Mouse (Mus musculus): ENCODE measurements around the gene Tcam1. TPM values are rescaled to one million over a fixed set of nuclear protein-coding genes. Genes with fewer than 3 reads are reported as not detected.
A peak's percentile ranks its signal among the peaks of the same experiment; 100 is the strongest.
"Not testable (repeated sequence)": the region's sequence is repeated elsewhere in the genome, so short reads cannot be mapped to it uniquely, and the experiment has no call there.

The Tcam1 gene
- total RNA-seq (2021) = under 1 TPM; 0.11 to 0.20 TPM
- long read RNA-seq, experiment 1 = 0 reads
- long read RNA-seq, experiment 2, partial matches to known transcripts = 0 of 1 reads
- long read RNA-seq, experiment 2, other reads (novel, unspliced or antisense) = 1 of 1 reads

- peak; percentile 96 for DNase-seq (ENCODE audit: low spot score in 2 of 2)
- intact Hi-C loops (cut with DNase I) = loop anchor here (10.0 kb wide), 1 partner anchor 338 kb away; the partner anchor contains the start of gene Tex2
Observed at GRCm38 (mm10) chr11:106276454-106276853, at the start of gene Tcam1. TSS of gene Tcam1 (plus strand) at chr11:106276672.

GRCm38 (mm10) chr11:106233978-106234377 is 42.5 kb upstream of the Tcam1 start:
- DNase-seq (ENCODE audit: low spot score in 2 of 2); intact Hi-C loops (cut with DNase I): not testable (repeated sequence)

GRCm38 (mm10) chr11:106246834-106247233 is 29.6 kb upstream of the Tcam1 start:
- intact Hi-C loops (cut with DNase I) = no loop called here
- DNase-seq (ENCODE audit: low spot score in 2 of 2) = no peak

GRCm38 (mm10) chr11:106249326-106249725 is 27.1 kb upstream of the Tcam1 start:
- intact Hi-C loops (cut with DNase I) = no loop called here
- DNase-seq (ENCODE audit: low spot score in 2 of 2) = no peak

- intact Hi-C loops (cut with DNase I) = loop anchor here (5.0 to 10.0 kb wide), 2 partner anchors 37 to 530 kb away; partner anchors contain the start of genes Ccdc47, Cep95, Ddx42 and Ddx5
- DNase-seq (ENCODE audit: low spot score in 2 of 2) = no peak
Observed at GRCm38 (mm10) chr11:106254767-106255166, 21.7 kb upstream of the Tcam1 start.

GRCm38 (mm10) chr11:106255174-106255573 is 21.3 kb upstream of the Tcam1 start:
- intact Hi-C loops (cut with DNase I) = loop anchor here (5.0 to 10.0 kb wide), 2 partner anchors 38 to 530 kb away; partner anchors contain the start of genes Ccdc47, Cep95, Ddx42 and Ddx5

GRCm38 (mm10) chr11:106255685-106256451 is 20.6 kb upstream of the Tcam1 start, which contains the start of the genes Ftsj3 and Psmc5:
TSS of gene Ftsj3 (minus strand) at chr11:106256079.
TSS of gene Psmc5 (plus strand) at chr11:106256154.
- intact Hi-C loops (cut with DNase I) = loop anchor here (2.0 to 10.0 kb wide), 3 partner anchors 39 to 529 kb away; partner anchors contain the start of genes Ccdc47, Cep95, Ddx42 and Ddx5
- peak; percentile 98 for DNase-seq (ENCODE audit: low spot score in 2 of 2)

More at GRCm38 (mm10) chr11:106255174-106255573, 21.3 kb upstream of the Tcam1 start:
- no peak for DNase-seq (ENCODE audit: low spot score in 2 of 2)

GRCm38 (mm10) chr11:106256775-106257174 is 19.7 kb upstream of the Tcam1 start:
- intact Hi-C loops (cut with DNase I) = loop anchor here (2.0 to 10.0 kb wide), 3 partner anchors 39 to 528 kb away; partner anchors contain the start of genes Ccdc47, Cep95, Ddx42 and Ddx5
- no peak for DNase-seq (ENCODE audit: low spot score in 2 of 2)

GRCm38 (mm10) chr11:106260826-106261450 is 15.5 kb upstream of the Tcam1 start:
- intact Hi-C loops (cut with DNase I) = no loop called here
- no peak for DNase-seq (ENCODE audit: low spot score in 2 of 2)

- DNase-seq (ENCODE audit: low spot score in 2 of 2) = no peak
- intact Hi-C loops (cut with DNase I) = no loop called here
Observed at GRCm38 (mm10) chr11:106263963-106264362, 12.5 kb upstream of the Tcam1 start.

- no peak for DNase-seq (ENCODE audit: low spot score in 2 of 2)
- intact Hi-C loops (cut with DNase I) = no loop called here
Observed at GRCm38 (mm10) chr11:106264988-106265387, 11.5 kb upstream of the Tcam1 start.

- intact Hi-C loops (cut with DNase I) = no loop called here
- no peak for DNase-seq (ENCODE audit: low spot score in 2 of 2)
Observed at GRCm38 (mm10) chr11:106265570-106265969, 10.9 kb upstream of the Tcam1 start.

- no peak for DNase-seq (ENCODE audit: low spot score in 2 of 2)
- intact Hi-C loops (cut with DNase I) = no loop called here
Observed at GRCm38 (mm10) chr11:106266431-106266830, 10.0 kb upstream of the Tcam1 start.

GRCm38 (mm10) chr11:106267311-106267852 is 9.1 kb upstream of the Tcam1 start:
- DNase-seq (ENCODE audit: low spot score in 2 of 2) = no peak
- intact Hi-C loops (cut with DNase I) = no loop called here

GRCm38 (mm10) chr11:106267871-106268270 is 8.6 kb upstream of the Tcam1 start:
- DNase-seq (ENCODE audit: low spot score in 2 of 2) = no peak
- intact Hi-C loops (cut with DNase I) = no loop called here

GRCm38 (mm10) chr11:106268326-106269059 is 8.0 kb upstream of the Tcam1 start:
- intact Hi-C loops (cut with DNase I) = no loop called here
- DNase-seq (ENCODE audit: low spot score in 2 of 2) = peak; percentile 48 to 69

- intact Hi-C loops (cut with DNase I) = no loop called here
- no peak for DNase-seq (ENCODE audit: low spot score in 2 of 2)
Observed at GRCm38 (mm10) chr11:106269060-106269431, 7.4 kb upstream of the Tcam1 start.

- no peak for DNase-seq (ENCODE audit: low spot score in 2 of 2)
- intact Hi-C loops (cut with DNase I) = loop anchor here (10.0 kb wide), 1 partner anchor 344 kb away; the partner anchor contains the start of gene Tex2
Observed at GRCm38 (mm10) chr11:106271131-106271793, 5.2 kb upstream of the Tcam1 start.

Measured in left cerebral cortex, postnatal 14 days (tissue).